Mouse (Mus musculus) intestine, embryonic 14.5 days (tissue): ENCODE measurements around the gene Sft2d1. TPM values are rescaled to one million over a fixed set of nuclear protein-coding genes. Genes with fewer than 3 reads are reported as not detected.

ENCODE experiments used
- ATAC-seq: fragments of 200-750 bp; cut with Nextera tagmentation; replicated peaks from 2 replicates; pipeline ENCODE4 v1.8.0; 2017; ENCODE audit warnings: low read depth, moderate number of reproducible peaks, moderate TSS enrichment, moderate library complexity; ENCODE audit not compliant: low FRiP score, low TSS enrichment
- DNase-seq: peaks from one replicate; pipeline ENCODE4 v3.0.0-alpha.2; 2018; ENCODE audit warnings: low spot score
- H3K27ac ChIP-seq: fragments of 300-500 bp; sonication (generic); 2 replicates; pipeline ENCODE4 v1.5.1; 2014; ENCODE audit warnings: low read depth, mild to moderate bottlenecking, control low read depth
- H3K27me3 ChIP-seq: fragments of 300-500 bp; sonication (generic); replicated peaks from 2 replicates; pipeline ENCODE4 v1.6.1; 2014; ENCODE audit warnings: low read length, control low read depth; ENCODE audit not compliant: control insufficient read depth, insufficient read depth
- H3K36me3 ChIP-seq: fragments of 300-500 bp; sonication (generic); 2 replicates; pipeline ENCODE4 v1.6.1; 2014; ENCODE audit warnings: low read length, control low read depth; ENCODE audit not compliant: control insufficient read depth, insufficient read depth
- H3K4me1 ChIP-seq: fragments of 300-500 bp; sonication (generic); replicated peaks from 2 replicates; pipeline ENCODE4 v1.6.1; 2014; ENCODE audit warnings: low read length, control low read depth, mixed read lengths; ENCODE audit not compliant: control insufficient read depth, insufficient read depth
- H3K4me2 ChIP-seq: fragments of 300-500 bp; sonication (generic); 2 replicates; pipeline ENCODE4 v1.6.1; 2014; ENCODE audit warnings: low read length
- H3K4me3 ChIP-seq: fragments of 300-500 bp; sonication (generic); 2 replicates; pipeline ENCODE4 v1.5.1; 2014; ENCODE audit warnings: low read depth, low read length, control low read depth, mixed read lengths
- H3K9ac ChIP-seq: fragments of 300-500 bp; sonication (generic); 2 replicates; pipeline ENCODE4 v1.6.1; 2014; ENCODE audit warnings: mild to moderate bottlenecking, low read length
- H3K9me3 ChIP-seq: fragments of 300-500 bp; sonication (generic); 2 replicates; pipeline ENCODE4 v1.6.1; 2016; ENCODE audit warnings: low read length, control low read depth; ENCODE audit not compliant: control insufficient read depth
- WGBS: fragments of 180-500 bp; shearing (Covaris S2); extraction: QIAGEN DNeasy Blood & Tissue Kit; methylation state at CpG from one replicate; pipeline ENCODE4 v1.1.7; 2014; 5-methylcytosine and 5-hydroxymethylcytosine counted together
- polyA plus RNA-seq: library from polyadenylated mRNA; unstranded; fragments of >200 nt; fragmentation: Nextera tagmentation; extraction: Ambion mirVana; gene quantifications from 2 replicates; pipeline ENCODE4 v1.2.1, GENCODE M21; 2014

The Sft2d1 gene
- polyA plus RNA-seq, 1 experiment from 2014 or later, result 82.2 TPM

GRCm38 (mm10) chr17:8361281-8362103, 50.6 kb downstream of the Sft2d1 start:
- ATAC-seq (no peak), DNase-seq (no peak)
- H3K4me1 ChIP-seq, result no peaks in the 10 kb centered on the region
- no peak overlapping the region for H3K4me2 ChIP-seq
- no peak overlapping the region for H3K4me3 ChIP-seq
- no peaks in the 10 kb centered on the region for H3K9me3 ChIP-seq
- H3K36me3 ChIP-seq, result no peaks in the 10 kb centered on the region
- no peak overlapping the region for H3K9ac ChIP-seq
- H3K27me3 ChIP-seq, result 0 out of 2 replicates have a peak, but pooled peaks cover 2% of the 10 kb centered on the region
- H3K27ac ChIP-seq, result no peak overlapping the region
- 76% methylated on average over 10 of the region's 10 CpGs for WGBS

GRCm38 (mm10) chr17:8367514-8368480, 56.9 kb downstream of the Sft2d1 start:
- no peaks in the 10 kb centered on the region for H3K36me3 ChIP-seq
- ATAC-seq, result peak; percentile 47
- peak overlapping the region; percentile 37 for H3K4me2 ChIP-seq
- peaks cover 26% of the 10 kb centered on the region for H3K4me1 ChIP-seq
- H3K9me3 ChIP-seq, result no peaks in the 10 kb centered on the region
- H3K4me3 ChIP-seq, result no peak overlapping the region
- H3K27me3 ChIP-seq, result no peaks in the 10 kb centered on the region
- H3K9ac ChIP-seq, result peak overlapping the region; percentile 20; the same call in 1 of the 2 replicates
- peak; percentile 70 for DNase-seq
- WGBS, result 18% methylated on average over 20 of the region's 20 CpGs
- H3K27ac ChIP-seq, result peak overlapping the region; percentile 76

- no peaks in the 10 kb centered on the region for H3K27me3 ChIP-seq
- no peak overlapping the region for H3K9ac ChIP-seq
- H3K4me3 ChIP-seq, result no peak overlapping the region
- H3K9me3 ChIP-seq, result no peaks in the 10 kb centered on the region
- H3K27ac ChIP-seq, result peak overlapping the region; percentile 76; the same call in 1 of the 2 replicates
- no peaks in the 10 kb centered on the region for H3K36me3 ChIP-seq
- H3K4me1 ChIP-seq, result peaks cover 26% of the 10 kb centered on the region
- DNase-seq (no peak), ATAC-seq (peak; percentile 40)
- WGBS, result 35% methylated on average over 7 of the region's 8 CpGs
- H3K4me2 ChIP-seq, result no peak overlapping the region
Measured at GRCm38 (mm10) chr17:8368570-8368969, 57.7 kb downstream of the Sft2d1 start.

- Histone ChIP-seq H3K27ac (no peak overlapping the region), H3K9ac (no peak overlapping the region), H3K27me3 (no peaks in the 10 kb centered on the region), H3K4me1 (peaks cover 26% of the 10 kb centered on the region), H3K4me3 (no peak overlapping the region), H3K36me3 (no peaks in the 10 kb centered on the region), H3K9me3 (no peaks in the 10 kb centered on the region), H3K4me2 (no peak overlapping the region)
- 69% methylated on average over 2 of the region's 2 CpGs for WGBS
- DNase-seq (no peak), ATAC-seq (no peak)
Measured at GRCm38 (mm10) chr17:8369171-8369570, 58.3 kb downstream of the Sft2d1 start.

- DNase-seq (no peak), ATAC-seq (no peak)
- H3K36me3 ChIP-seq, result no peaks in the 10 kb centered on the region
- no peaks in the 10 kb centered on the region for H3K9me3 ChIP-seq
- H3K9ac ChIP-seq, result no peak overlapping the region
- peaks cover 26% of the 10 kb centered on the region for H3K4me1 ChIP-seq
- H3K4me2 ChIP-seq, result no peak overlapping the region
- H3K27me3 ChIP-seq, result no peaks in the 10 kb centered on the region
- 32% methylated on average over 13 of the region's 13 CpGs for WGBS
- H3K27ac ChIP-seq, result no peak overlapping the region
- H3K4me3 ChIP-seq, result no peak overlapping the region
Measured at GRCm38 (mm10) chr17:8370634-8371229, 59.8 kb downstream of the Sft2d1 start.

- WGBS, result 0% methylated on average over 7 of the region's 7 CpGs
- DNase-seq, result peak; percentile 84
- no peaks in the 10 kb centered on the region for H3K9me3 ChIP-seq
- ATAC-seq, result peak; percentile 71
- H3K4me3 ChIP-seq, result peak overlapping the region; percentile 30
- peaks cover 26% of the 10 kb centered on the region for H3K4me1 ChIP-seq
- H3K27ac ChIP-seq, result peak overlapping the region; percentile 79
- H3K36me3 ChIP-seq, result no peaks in the 10 kb centered on the region
- no peaks in the 10 kb centered on the region for H3K27me3 ChIP-seq
- peak overlapping the region; percentile 25 for H3K9ac ChIP-seq
- peak overlapping the region; percentile 57 for H3K4me2 ChIP-seq
Measured at GRCm38 (mm10) chr17:8371834-8372233, 60.9 kb downstream of the Sft2d1 start.

GRCm38 (mm10) chr17:8372286-8373046, 61.6 kb downstream of the Sft2d1 start:
- Histone ChIP-seq H3K36me3 (no peaks in the 10 kb centered on the region), H3K27me3 (no peaks in the 10 kb centered on the region), H3K9me3 (no peaks in the 10 kb centered on the region), H3K4me2 (peak overlapping the region; percentile 57), H3K27ac (peak overlapping the region; percentile 79), H3K4me1 (peaks cover 24% of the 10 kb centered on the region), H3K9ac (peak overlapping the region; percentile 25), H3K4me3 (peak overlapping the region; percentile 30)
- 3% methylated on average over 18 of the region's 18 CpGs for WGBS
- ATAC-seq (peak; percentile 56; the same call in 1 of the 2 replicates), DNase-seq (peak; percentile 84)
